Mouse (Mus musculus) limb, embryonic 14.5 days (tissue): ENCODE data around the gene Rufy1. TPM values are rescaled to one million over a fixed set of nuclear protein-coding genes. Genes with fewer than 3 reads are reported as not detected.

Source experiments
- ATAC-seq: fragments of 200-750 bp; cut with Nextera tagmentation; 2 replicates; pipeline ENCODE4 v1.8.0; 2017; ENCODE audit warnings: low read depth, moderate number of reproducible peaks, moderate TSS enrichment; ENCODE audit not compliant: low FRiP score
- DNase-seq: peaks from one replicate; pipeline ENCODE4 v3.0.0-alpha.2; 2015; ENCODE audit warnings: low spot score
- H3K27ac ChIP-seq: fragments of 300-500 bp; sonication (generic); replicated peaks from 2 replicates; pipeline ENCODE4 v1.5.1; 2014; ENCODE audit warnings: low read depth, mild to moderate bottlenecking, low read length, moderate library complexity, mixed read lengths
- H3K27me3 ChIP-seq: fragments of 300-500 bp; sonication (generic); 2 replicates; pipeline ENCODE4 v1.6.1; 2014; ENCODE audit warnings: low read length, mixed read lengths; ENCODE audit not compliant: control insufficient read depth, insufficient read depth
- H3K36me3 ChIP-seq: fragments of 300-500 bp; sonication (generic); 2 replicates; pipeline ENCODE4 v1.6.1; 2014; ENCODE audit warnings: mild to moderate bottlenecking, low read length, moderate library complexity, mixed read lengths; ENCODE audit not compliant: control insufficient read depth, insufficient read depth
- H3K4me1 ChIP-seq: fragments of 300-500 bp; sonication (generic); 2 replicates; pipeline ENCODE4 v1.6.1; 2014; ENCODE audit warnings: antibody characterized with exemption, low read length, mixed read lengths; ENCODE audit not compliant: control insufficient read depth, insufficient read depth
- H3K4me2 ChIP-seq: fragments of 300-500 bp; sonication (generic); replicated peaks from 2 replicates; pipeline ENCODE4 v1.6.1; 2014; ENCODE audit warnings: low read depth, mild to moderate bottlenecking, low read length, moderate library complexity; ENCODE audit not compliant: severe bottlenecking
- H3K4me3 ChIP-seq: fragments of 300-500 bp; sonication (generic); replicated peaks from 2 replicates; pipeline ENCODE4 v1.5.1; 2014; ENCODE audit warnings: low read length
- H3K9ac ChIP-seq: fragments of 300-500 bp; sonication (generic); 2 replicates; pipeline ENCODE4 v1.6.1; 2014; ENCODE audit warnings: mild to moderate bottlenecking, low read depth, low read length, moderate library complexity; ENCODE audit not compliant: severe bottlenecking
- H3K9me3 ChIP-seq: fragments of 300-500 bp; sonication (generic); 2 replicates; pipeline ENCODE4 v1.6.1; 2016; ENCODE audit warnings: low read length; ENCODE audit not compliant: control insufficient read depth
- POLR2A ChIP-seq: fragments of 200-500 bp; IDR thresholded peaks from 2 replicates; pipeline ENCODE4 v1.8.0; 2012; ENCODE audit warnings: inconsistent platforms, mild to moderate bottlenecking, moderate library complexity, borderline replicate concordance; ENCODE audit not compliant: insufficient read depth, insufficient read length; ENCODE audit errors: extremely low read depth
- WGBS: fragments of 180-500 bp; shearing (Covaris S2); extraction: QIAGEN DNeasy Blood & Tissue Kit; methylation state at CpG from one replicate; pipeline ENCODE4 v1.1.7; 2014; 5-methylcytosine and 5-hydroxymethylcytosine counted together
- polyA plus RNA-seq, 2 experiments: library from polyadenylated mRNA; depleted of rRNA in 1 of 2; stranded (reverse) in 1 of 2; unstranded in 1 of 2; fragments of >200 nt; fragmentation: Nextera tagmentation in 1 of 2; extraction: Ambion mirVana in 1 of 2; gene quantifications; 2 replicates each; pipeline versions ENCODE4 v1.2.1 to v1.2.3; 2012 to 2014

Gene Rufy1
- polyA plus RNA-seq, 2 experiments = 20.3 to 24.9 TPM

DNA sequence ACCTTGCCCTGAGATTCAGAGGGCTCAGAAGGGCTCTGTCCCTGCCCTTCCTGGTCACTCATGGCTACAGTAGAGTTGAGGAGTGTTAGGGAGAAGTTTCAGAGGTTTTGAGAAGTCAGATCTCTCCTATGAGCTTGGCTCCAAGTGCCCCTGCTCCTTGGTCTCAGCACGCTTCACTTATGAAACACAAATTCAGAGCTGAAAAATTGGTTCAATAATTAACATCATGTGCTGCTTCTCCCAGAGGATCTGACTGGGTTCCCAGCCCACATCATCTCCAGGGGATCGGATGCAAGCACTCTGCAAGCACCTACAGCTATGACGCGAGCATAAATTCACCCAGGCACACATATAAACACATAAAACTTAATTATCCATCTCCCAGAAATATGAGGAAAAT is 4.9 kb downstream of the Rufy1 start:
- Histone ChIP-seq H3K4me2 (no peak overlapping the region), H3K27ac (no peak overlapping the region), H3K4me3 (no peak overlapping the region), H3K9ac (no peak overlapping the region), H3K36me3 (no peaks in the 10 kb centered on the region), H3K27me3 (no peaks in the 10 kb centered on the region), H3K4me1 (peaks cover 8% of the 10 kb centered on the region), H3K9me3 (no peaks in the 10 kb centered on the region)
- DNase-seq (no peak), ATAC-seq (no peak)
- WGBS = 84% methylated on average over 4 of the region's 4 CpGs
- no peak for TF ChIP-seq POLR2A

DNA sequence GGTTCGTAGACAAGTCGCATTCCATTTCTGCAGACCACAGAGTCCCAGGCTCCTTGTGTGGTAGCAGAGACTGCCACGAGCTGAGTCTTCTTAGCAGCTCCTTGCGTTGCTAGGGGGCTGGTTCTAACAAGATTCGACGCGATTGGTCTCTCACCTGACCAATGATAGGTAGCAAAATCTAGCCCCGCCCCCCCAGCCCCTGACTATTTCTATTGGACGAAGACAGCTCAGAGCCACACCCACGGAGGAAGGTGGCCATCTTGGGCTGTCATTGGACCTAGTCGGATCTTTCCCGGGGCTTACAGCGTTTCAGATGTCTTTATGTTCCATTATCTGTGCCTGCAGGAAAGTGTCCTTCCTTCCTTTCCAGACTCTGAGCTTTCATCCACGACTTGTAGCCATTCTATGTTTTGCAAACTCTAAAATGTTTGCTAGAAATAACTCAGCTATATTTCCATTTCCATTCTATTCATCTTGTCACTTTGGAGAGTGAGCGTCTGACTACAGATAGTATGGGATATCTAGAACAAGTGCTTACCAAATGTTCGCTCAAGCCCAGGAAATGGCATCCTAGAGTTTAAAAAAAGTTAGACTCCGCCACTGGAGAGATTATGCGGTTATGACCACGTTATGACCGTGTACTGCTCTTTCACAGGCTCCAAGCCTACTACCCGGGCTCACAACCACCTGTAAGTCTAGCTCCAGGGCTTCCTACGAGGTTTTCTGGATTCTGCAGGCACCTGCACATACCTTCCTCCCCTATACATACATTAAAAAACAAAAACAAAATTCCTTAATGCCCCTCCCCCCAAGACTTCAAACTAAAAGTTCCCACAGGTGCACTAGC is 8.8 kb downstream of the Rufy1 start:
- DNase-seq (peak; percentile 98), ATAC-seq (peak; percentile 98)
- Histone ChIP-seq H3K4me2 (peak overlapping the region; percentile 64), H3K27ac (no peak overlapping the region), H3K27me3 (no peaks in the 10 kb centered on the region), H3K9me3 (no peaks in the 10 kb centered on the region), H3K4me1 (peaks cover 3% of the 10 kb centered on the region; the same call in 1 of the 2 replicates), H3K9ac (peak overlapping the region; percentile 44), H3K4me3 (peak overlapping the region; percentile 41), H3K36me3 (peaks cover 15% of the 10 kb centered on the region; the same call in 1 of the 2 replicates)
- TF ChIP-seq POLR2A = 0 out of 2 replicates have a peak, but pooled peaks have one; percentile 20
- whole genome bisulfite sequencing = 27% methylated on average over 18 of the region's 22 CpGs

DNA sequence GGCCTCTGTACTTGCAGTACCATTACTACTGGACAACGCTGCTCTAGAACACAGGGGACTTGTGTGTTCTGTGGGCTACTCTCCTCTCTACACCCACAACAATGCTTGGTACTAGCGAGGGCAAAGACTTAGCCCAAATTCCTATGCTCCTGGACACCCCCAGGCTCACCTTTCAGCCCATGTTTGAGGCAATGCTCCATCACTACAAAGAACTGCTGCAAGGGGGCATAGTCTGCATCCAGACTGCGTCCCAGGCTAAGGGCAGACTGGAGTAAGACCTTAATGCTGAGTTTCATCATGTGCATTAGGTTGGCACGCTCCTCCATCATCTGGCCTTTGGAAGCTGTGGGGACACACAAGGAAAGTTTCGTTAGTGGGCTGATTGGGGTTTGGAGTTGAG is 9.5 kb downstream of the Rufy1 start:
- no peak for DNase-seq
- Histone ChIP-seq H3K4me2 (peak overlapping the region; percentile 64), H3K27ac (no peak overlapping the region), H3K36me3 (peaks cover 22% of the 10 kb centered on the region), H3K27me3 (no peaks in the 10 kb centered on the region), H3K4me3 (peak overlapping the region; percentile 41), H3K9me3 (no peaks in the 10 kb centered on the region), H3K9ac (peak overlapping the region; percentile 44), H3K4me1 (peaks cover 3% of the 10 kb centered on the region; the same call in 1 of the 2 replicates)
- ATAC-seq = no peak
- TF ChIP-seq POLR2A = no peak
- 52% methylated on average over 5 of the region's 5 CpGs for WGBS

DNA sequence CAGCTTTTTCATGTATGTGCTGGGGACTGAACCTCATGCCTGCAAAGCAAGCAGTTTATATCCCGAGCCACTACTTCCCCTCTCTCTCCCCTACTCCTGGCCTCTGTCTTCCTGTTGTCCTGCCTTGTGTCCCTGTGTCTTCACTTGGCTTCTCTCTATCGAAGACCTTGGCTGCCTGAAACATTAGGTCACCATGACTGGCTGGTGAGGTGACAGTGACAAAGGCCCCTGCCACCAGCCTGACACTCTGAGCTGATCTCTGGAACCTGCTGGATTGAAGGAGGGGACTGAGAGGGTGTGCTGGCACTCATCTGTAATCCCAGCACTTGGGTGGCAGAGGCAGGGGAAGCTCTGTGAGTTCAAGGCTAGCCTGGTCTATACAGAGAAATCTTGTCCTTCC is 13.1 kb downstream of the Rufy1 start:
- Histone ChIP-seq H3K4me2 (no peak overlapping the region), H3K4me3 (no peak overlapping the region), H3K27me3 (no peaks in the 10 kb centered on the region), H3K9me3 (no peaks in the 10 kb centered on the region), H3K36me3 (peaks cover 39% of the 10 kb centered on the region), H3K27ac (no peak overlapping the region), H3K4me1 (peaks cover 3% of the 10 kb centered on the region; the same call in 1 of the 2 replicates), H3K9ac (no peak overlapping the region)
- no peak for DNase-seq
- TF ChIP-seq POLR2A = no peak
- 73% methylated on average over 2 of the region's 2 CpGs for WGBS
- ATAC-seq = no peak

DNA sequence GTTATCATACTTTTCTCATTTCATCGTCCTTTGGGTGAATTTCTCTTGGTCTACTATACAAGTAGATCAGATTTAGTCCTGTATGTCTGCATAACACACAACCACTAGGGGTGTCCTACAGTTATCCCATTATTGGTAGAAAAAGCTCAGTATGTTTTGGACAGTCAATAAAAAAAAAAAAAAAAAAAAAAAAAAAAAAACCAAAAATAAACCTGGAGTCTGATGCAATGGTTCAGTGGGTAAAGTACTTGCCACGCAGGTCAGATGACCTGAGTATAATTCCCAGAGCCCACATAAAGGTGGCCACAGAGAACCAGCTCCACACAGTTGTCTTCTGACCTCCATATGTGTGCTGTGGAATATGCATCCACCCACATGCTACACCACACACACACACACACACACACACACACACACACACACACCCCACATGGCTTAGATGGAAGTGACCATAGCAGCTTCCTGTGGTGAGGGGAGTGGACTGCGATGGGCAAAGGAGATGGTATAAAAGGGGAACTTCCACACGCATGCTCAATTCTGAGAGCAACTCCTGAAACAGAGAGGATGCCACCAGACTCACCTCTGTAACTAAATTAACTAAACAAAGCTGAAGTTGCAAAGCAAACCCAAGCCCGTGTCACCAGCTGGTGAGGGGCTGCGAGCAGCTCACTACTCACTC is 15.2 kb downstream of the Rufy1 start:
- no peak for TF ChIP-seq POLR2A
- Histone ChIP-seq H3K27ac (no peak overlapping the region), H3K4me2 (no peak overlapping the region), H3K36me3 (peaks cover 41% of the 10 kb centered on the region), H3K9me3 (no peaks in the 10 kb centered on the region), H3K4me3 (no peak overlapping the region), H3K9ac (no peak overlapping the region), H3K27me3 (no peaks in the 10 kb centered on the region), H3K4me1 (no peaks in the 10 kb centered on the region)
- ATAC-seq = no peak
- 91% methylated on average over 6 of the region's 6 CpGs for WGBS
- no peak for DNase-seq
